Mouse (Mus musculus) C2C12 (cell line): Measurements from ENCODE around the gene Thrb. TPM values are rescaled to one million over a fixed set of nuclear protein-coding genes. Genes with fewer than 3 reads are reported as not detected.

Experiments used
- H3K27me3 ChIP-seq: one replicate; pipeline ENCODE4 v1.6.1; 2011; ENCODE audit not compliant: control insufficient read depth, insufficient read depth, insufficient read length
- H3K36me3 ChIP-seq: one replicate; pipeline ENCODE4 v1.6.1; 2011; ENCODE audit not compliant: control insufficient read depth, insufficient read depth
- H3K4me3 ChIP-seq: one replicate; pipeline ENCODE4 v1.5.1; 2011; ENCODE audit warnings: mild to moderate bottlenecking, control low read depth; ENCODE audit not compliant: poor library complexity, insufficient read depth, severe bottlenecking
- H3K79me2 ChIP-seq: one replicate; pipeline ENCODE4 v1.6.1; 2011; ENCODE audit not compliant: control insufficient read depth, insufficient read depth
- H3K79me3 ChIP-seq: one replicate; pipeline ENCODE4 v1.6.1; 2011; ENCODE audit warnings: low read depth, control low read depth
- H3ac ChIP-seq: one replicate; pipeline ENCODE3; 2011; ENCODE audit warnings: low read depth; ENCODE audit not compliant: control insufficient read depth, insufficient read length
- CEBPB ChIP-seq: IDR thresholded peaks from one replicate; pipeline ENCODE4 v1.6.1; 2011; ENCODE audit warnings: low read depth, mild to moderate bottlenecking, control low read depth, moderate library complexity
- CTCF ChIP-seq: IDR thresholded peaks from one replicate; pipeline ENCODE4 v1.5.1; 2011; ENCODE audit not compliant: control insufficient read depth, insufficient read depth, insufficient read length
- FOSL1 ChIP-seq: IDR thresholded peaks from one replicate; pipeline ENCODE4 v1.8.0; 2011; ENCODE audit warnings: mild to moderate bottlenecking, low read length; ENCODE audit not compliant: poor library complexity, insufficient read depth, severe bottlenecking
- MAX ChIP-seq: IDR thresholded peaks from one replicate; pipeline ENCODE4 v1.6.1; 2011; ENCODE audit warnings: mild to moderate bottlenecking, control low read depth
- MYOD1 ChIP-seq: IDR thresholded peaks from one replicate; pipeline ENCODE4 v1.6.1; 2011; ENCODE audit warnings: low read depth; ENCODE audit not compliant: control insufficient read depth, insufficient read length
- MYOG ChIP-seq: IDR thresholded peaks from one replicate; pipeline ENCODE4 v1.6.1; 2011; ENCODE audit not compliant: control insufficient read depth, insufficient read length; ENCODE audit errors: extremely low read depth
- USF1 ChIP-seq: IDR thresholded peaks from one replicate; pipeline ENCODE4 v1.6.1; 2011; ENCODE audit warnings: low read depth, mild to moderate bottlenecking, control low read depth, moderate library complexity
- polyA plus RNA-seq: library from polyadenylated mRNA; unstranded; fragments of >200 nt; fragmentation: generic; extraction: Trizol; gene quantifications from one replicate; pipeline ENCODE4 v1.2.1, GENCODE M21; 2012; ENCODE audit warnings: missing spikeins

The Thrb gene
- polyA plus RNA-seq, 1 experiment = 0.01 TPM

GRCm38 (mm10) chr14:17978259-17978658 is 318.2 kb downstream of the Thrb start:
- Histone ChIP-seq H3ac (no peak overlapping the region), H3K79me2 (no peaks in the 10 kb centered on the region), H3K4me3 (no peak overlapping the region), H3K27me3 (no peaks in the 10 kb centered on the region), H3K36me3 (no peaks in the 10 kb centered on the region), H3K79me3 (no peaks in the 10 kb centered on the region)
- no peak for TF ChIP-seq MYOD1
- no peak for TF ChIP-seq CTCF
- no peak for TF ChIP-seq FOSL1
- TF ChIP-seq USF1 = no peak
- no peak for TF ChIP-seq CEBPB
- TF ChIP-seq MYOG = no peak
- no peak for TF ChIP-seq MAX

GRCm38 (mm10) chr14:17981258-17981657 is 321.2 kb downstream of the Thrb start:
- Histone ChIP-seq H3ac (no peak overlapping the region), H3K36me3 (no peaks in the 10 kb centered on the region), H3K79me3 (no peaks in the 10 kb centered on the region), H3K27me3 (no peaks in the 10 kb centered on the region), H3K79me2 (no peaks in the 10 kb centered on the region), H3K4me3 (no peak overlapping the region)
- TF ChIP-seq USF1 (no peak), MYOG (no peak), MYOD1 (no peak), CEBPB (no peak), CTCF (no peak), FOSL1 (no peak), MAX (no peak)

- no peaks in the 10 kb centered on the region for H3K36me3 ChIP-seq
- no peaks in the 10 kb centered on the region for H3K27me3 ChIP-seq
- no peaks in the 10 kb centered on the region for H3K79me2 ChIP-seq
- H3K79me3 ChIP-seq = no peaks in the 10 kb centered on the region
- no peak overlapping the region for H3ac ChIP-seq
- TF ChIP-seq CEBPB (no peak), USF1 (no peak), MYOD1 (no peak), FOSL1 (no peak), MAX (no peak), CTCF (no peak), MYOG (no peak)
- H3K4me3 ChIP-seq = no peak overlapping the region
Observed at GRCm38 (mm10) chr14:17982017-17982416, 322.0 kb downstream of the Thrb start.

GRCm38 (mm10) chr14:17983390-17983789 is 323.3 kb downstream of the Thrb start:
- no peaks in the 10 kb centered on the region for H3K27me3 ChIP-seq
- no peak overlapping the region for H3ac ChIP-seq
- no peaks in the 10 kb centered on the region for H3K36me3 ChIP-seq
- TF ChIP-seq CEBPB (no peak), FOSL1 (no peak), MAX (no peak), USF1 (no peak), MYOG (no peak), MYOD1 (no peak), CTCF (no peak)
- H3K79me2 ChIP-seq = no peaks in the 10 kb centered on the region
- no peak overlapping the region for H3K4me3 ChIP-seq
- no peaks in the 10 kb centered on the region for H3K79me3 ChIP-seq

GRCm38 (mm10) chr14:17983839-17984238 is 323.8 kb downstream of the Thrb start:
- TF ChIP-seq FOSL1 (no peak), MAX (no peak), CTCF (no peak), MYOD1 (no peak), CEBPB (no peak), USF1 (no peak), MYOG (no peak)
- Histone ChIP-seq H3ac (no peak overlapping the region), H3K36me3 (no peaks in the 10 kb centered on the region), H3K27me3 (no peaks in the 10 kb centered on the region), H3K79me2 (no peaks in the 10 kb centered on the region), H3K4me3 (no peak overlapping the region), H3K79me3 (no peaks in the 10 kb centered on the region)

GRCm38 (mm10) chr14:17988580-17988979 is 328.5 kb downstream of the Thrb start:
- TF ChIP-seq CTCF = no peak
- no peak for TF ChIP-seq CEBPB
- TF ChIP-seq MYOG = no peak
- TF ChIP-seq MAX = no peak
- no peak for TF ChIP-seq USF1
- no peak for TF ChIP-seq FOSL1
- TF ChIP-seq MYOD1 = no peak
- no peaks in the 10 kb centered on the region for H3K79me2 ChIP-seq
- H3K79me3 ChIP-seq = no peaks in the 10 kb centered on the region
- H3K4me3 ChIP-seq = no peak overlapping the region
- H3K36me3 ChIP-seq = no peaks in the 10 kb centered on the region
- H3ac ChIP-seq = no peak overlapping the region
- H3K27me3 ChIP-seq = no peaks in the 10 kb centered on the region
